Mouse (Mus musculus): ENCODE results near the gene Sec24a.

DNA sequence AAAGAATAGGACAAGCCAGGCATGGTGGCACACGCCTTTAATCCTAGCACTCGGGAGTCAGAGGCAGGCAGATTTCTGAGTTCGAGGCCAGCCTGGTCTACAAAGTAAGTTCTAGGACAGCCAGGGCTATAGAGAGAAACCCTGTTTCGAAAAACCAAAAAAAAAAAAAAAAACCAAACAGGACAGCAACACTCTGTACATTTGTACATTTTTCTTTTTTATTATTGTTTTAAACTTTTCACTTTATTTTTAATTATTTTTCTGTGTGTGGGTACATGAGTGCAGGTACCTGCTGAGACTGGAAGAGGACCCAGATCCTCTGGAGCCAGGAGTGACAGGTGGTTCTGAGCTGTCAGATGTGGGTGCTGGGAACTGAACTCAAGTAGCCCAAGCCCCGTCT, 88.0 kb downstream of the Sec24a start:
- TF ChIP-seq MAFK (IDR thresholded peaks at IDR 0.05; ENCODE audit: insufficient read depth, low read depth, low read length) (no peak), HCFC1 (IDR thresholded peaks at IDR 0.05; ENCODE audit: borderline replicate concordance, insufficient read depth, low read length) (no peak), ZC3H11A (IDR thresholded peaks at IDR 0.05; ENCODE audit: borderline replicate concordance, low read depth, low read length) (no peak)
